Mouse (Mus musculus) testis, postnatal 10 days (tissue): ENCODE results near the gene Rbpj.

ENCODE experiments used
- DNase-seq: peaks from one replicate; pipeline ENCODE4 v3.0.0; 2021; ENCODE audit warnings: low spot score

Rbpj gene

GRCm38 (mm10) chr5:53469098-53469776, 3.3 kb downstream of the Rbpj start:
- no peak for DNase-seq

DNA sequence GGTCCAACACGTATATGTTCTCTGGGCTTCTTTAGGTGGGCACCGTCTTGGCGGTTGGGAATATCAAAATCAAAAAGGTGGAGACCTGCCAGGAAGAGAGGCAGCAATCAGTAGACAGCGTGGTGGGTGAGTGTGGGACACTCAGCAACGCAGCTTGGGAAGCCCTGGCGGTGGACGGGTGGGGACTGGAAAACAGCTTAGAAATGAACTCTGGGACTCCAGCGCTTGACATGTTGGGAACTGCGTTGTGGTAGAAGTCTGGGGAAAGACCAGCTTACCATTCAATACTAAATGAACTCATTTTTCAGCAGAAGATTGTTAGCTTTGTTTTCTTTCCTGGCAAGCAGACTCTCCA, 3.8 kb downstream of the Rbpj start:
- DNase-seq = no peak

GRCm38 (mm10) chr5:53470141-53471079, 4.5 kb downstream of the Rbpj start:
- DNase-seq = no peak

DNA sequence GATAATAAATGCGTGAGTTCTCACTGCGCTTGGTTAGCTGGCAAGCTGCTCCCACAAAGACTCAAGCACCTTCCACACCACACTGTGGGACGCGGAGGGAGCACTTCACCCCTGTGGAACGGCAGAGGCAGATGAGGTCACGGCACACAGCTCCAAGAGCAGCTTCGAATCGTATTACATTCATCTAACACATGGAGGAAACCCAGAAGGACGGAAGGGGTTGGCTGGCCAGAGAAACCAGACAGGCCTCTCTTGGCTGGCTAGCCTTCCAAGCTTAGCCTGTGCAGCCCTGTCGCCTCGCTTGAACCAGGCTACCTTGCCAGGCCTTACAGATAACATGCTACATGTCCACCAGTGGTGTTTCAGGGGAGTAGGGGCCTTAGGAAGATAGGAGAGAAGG, 6.5 kb downstream of the Rbpj start:
- no peak for DNase-seq

GRCm38 (mm10) chr5:53479161-53479560, 13.2 kb downstream of the Rbpj start:
- DNase-seq = no peak

- DNase-seq = no peak
Observed at GRCm38 (mm10) chr5:53479891-53480290, 13.9 kb downstream of the Rbpj start.

GRCm38 (mm10) chr5:53481021-53481420, 15.1 kb downstream of the Rbpj start:
- DNase-seq = no peak

- DNase-seq = no peak
Observed at GRCm38 (mm10) chr5:53485069-53485628, 19.2 kb downstream of the Rbpj start.

GRCm38 (mm10) chr5:53485934-53486475, 20.1 kb downstream of the Rbpj start:
- no peak for DNase-seq

- DNase-seq = no peak
Observed at GRCm38 (mm10) chr5:53486966-53487592, 21.1 kb downstream of the Rbpj start.

DNA sequence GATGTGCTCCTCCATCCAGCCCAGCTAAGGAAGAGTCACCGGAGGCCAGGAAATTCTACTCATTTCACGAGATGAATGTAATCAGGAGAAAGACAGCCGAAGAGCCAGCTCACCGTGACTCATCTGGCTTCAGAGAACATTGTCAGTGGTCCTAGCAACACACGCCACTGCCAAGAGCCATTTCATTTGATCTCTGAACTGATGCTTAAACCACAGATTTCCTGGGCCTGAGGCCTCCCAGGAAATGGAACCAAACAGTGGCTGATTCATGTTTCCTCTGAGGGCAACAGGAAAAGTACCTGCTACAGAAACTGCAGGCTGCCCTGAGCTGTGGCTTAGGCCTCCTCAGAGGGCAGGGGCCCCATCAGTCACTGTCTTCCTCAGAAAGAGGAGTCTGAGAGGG, 24.7 kb downstream of the Rbpj start:
- no peak for DNase-seq

- no peak for DNase-seq
Observed at GRCm38 (mm10) chr5:53493756-53494155, 27.8 kb downstream of the Rbpj start.

- DNase-seq = no peak
Observed at GRCm38 (mm10) chr5:53494536-53495159, 28.7 kb downstream of the Rbpj start.

- DNase-seq = no peak
Observed at GRCm38 (mm10) chr5:53496846-53497549, 31.0 kb downstream of the Rbpj start.

- DNase-seq = no peak
Observed at GRCm38 (mm10) chr5:53499571-53499970, 33.6 kb downstream of the Rbpj start.

- no peak for DNase-seq
Observed at GRCm38 (mm10) chr5:53500509-53501145, 34.7 kb downstream of the Rbpj start.

- DNase-seq = no peak
Observed at GRCm38 (mm10) chr5:53503261-53503660, 37.3 kb downstream of the Rbpj start.

DNA sequence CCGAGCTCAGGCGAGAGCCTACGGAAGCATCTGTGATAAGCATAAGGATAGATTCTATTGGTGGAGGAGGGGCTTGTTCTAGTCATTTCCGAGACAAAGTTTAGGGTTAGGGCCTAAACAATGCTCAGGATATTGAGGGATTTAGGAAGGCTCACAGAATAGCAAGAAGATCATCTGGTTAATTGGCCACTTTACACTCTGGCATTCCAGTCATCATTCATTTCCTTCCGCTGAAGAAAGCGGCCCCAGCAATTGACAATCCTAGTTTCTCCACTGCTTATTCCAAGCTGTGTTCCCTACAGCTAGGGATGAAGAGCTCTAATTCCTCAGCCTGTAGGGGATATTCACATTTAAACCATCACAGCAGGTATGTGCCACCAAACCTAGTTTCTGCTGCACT, 39.8 kb downstream of the Rbpj start:
- no peak for DNase-seq

DNA sequence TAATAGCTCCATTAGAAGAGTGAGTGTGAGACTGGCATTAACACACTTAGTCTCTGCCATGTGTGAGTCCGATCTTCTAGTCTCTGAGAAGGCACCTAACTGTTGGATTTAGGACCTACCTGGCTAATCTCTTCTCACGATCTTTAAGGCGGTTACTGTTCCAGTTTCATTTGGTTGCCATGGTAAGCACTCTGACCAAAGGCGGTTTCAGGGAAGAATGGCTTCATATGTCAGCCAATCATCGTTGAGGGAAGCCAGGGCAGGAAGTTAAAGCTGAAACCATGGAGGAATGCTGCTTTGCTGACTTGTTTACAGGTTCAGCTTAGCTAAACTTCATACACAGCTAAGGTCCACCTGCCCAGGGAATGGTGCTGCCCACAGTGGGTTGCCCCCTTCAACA, 41.4 kb downstream of the Rbpj start:
- no peak for DNase-seq

DNA sequence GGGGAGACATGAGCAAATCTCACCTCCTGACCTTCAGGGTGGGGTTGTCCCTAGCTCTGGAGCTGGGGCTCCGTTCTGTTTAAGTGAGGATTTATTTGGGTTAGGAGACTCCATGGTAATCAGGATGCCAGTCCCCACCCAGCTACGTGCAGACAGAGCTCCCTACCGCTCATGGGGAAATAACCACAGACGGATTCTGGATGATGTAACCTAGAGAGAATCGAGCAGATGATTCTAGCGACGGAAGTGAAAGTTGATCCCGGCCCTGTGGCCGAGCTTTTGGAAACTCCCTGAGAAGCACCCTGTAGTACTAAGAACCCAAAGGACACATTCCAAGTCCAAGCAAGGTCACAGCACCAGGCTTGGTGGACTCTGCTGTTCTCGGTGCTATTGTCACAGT, 43.5 kb downstream of the Rbpj start:
- no peak for DNase-seq

DNA sequence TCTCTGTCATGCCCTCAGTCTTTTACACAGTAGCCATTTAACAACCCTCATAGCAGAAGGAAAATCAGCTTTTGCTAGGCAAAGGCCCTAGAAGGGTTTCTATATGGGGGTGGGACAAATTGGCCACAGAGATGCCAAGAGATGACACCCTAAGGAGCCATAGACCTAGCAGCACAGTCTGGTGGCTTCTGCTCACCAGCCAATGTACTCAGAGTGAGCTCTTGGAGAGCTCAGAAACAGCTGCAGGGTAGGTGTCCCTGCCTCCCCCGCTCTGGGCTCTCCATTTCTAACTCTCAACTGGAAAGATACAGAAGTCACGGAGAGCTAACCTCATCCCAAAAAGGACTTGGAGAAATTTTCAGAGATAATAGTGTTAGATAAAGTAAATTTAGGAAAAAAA, 44.0 kb downstream of the Rbpj start:
- no peak for DNase-seq
